Mouse (Mus musculus): ENCODE data around the gene Dcakd. TPM values are rescaled to one million over a fixed set of nuclear protein-coding genes. Genes with fewer than 3 reads are reported as not detected.

Dcakd gene
- polyA plus RNA-seq, 1 experiment, result 24.7 TPM

DNA sequence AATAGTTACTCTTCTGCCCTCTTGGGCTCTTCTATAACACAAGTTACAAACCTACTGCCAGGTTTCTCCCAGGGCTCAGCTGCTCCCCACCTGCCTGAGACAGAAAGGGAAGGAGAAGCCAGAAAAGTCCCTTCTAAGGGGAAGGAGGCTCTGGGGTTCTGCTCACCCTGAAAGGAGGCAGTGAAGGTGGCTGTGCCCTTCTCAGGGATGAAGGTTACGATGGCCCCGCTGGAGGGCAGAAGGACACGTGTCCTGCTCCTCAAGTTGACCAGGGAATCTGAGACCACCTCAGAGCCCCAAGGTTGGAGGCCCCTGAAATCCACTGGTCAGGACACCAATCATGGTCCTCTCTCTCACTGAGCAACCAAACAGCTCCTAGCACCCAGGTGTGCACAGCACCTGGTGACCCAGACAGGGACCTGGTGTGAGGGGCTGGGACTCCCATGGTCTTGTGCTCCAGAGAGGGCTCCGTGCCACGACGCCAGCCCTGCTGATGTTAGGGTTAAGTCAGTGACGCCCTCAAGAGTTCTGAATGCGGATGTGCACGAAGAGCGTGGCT is 42.3 kb upstream of the Dcakd start:
- WGBS, result 95% methylated on average over 10 of the region's 10 CpGs
- Histone ChIP-seq H3K36me3 (ENCODE audit: control insufficient read depth, insufficient read depth, low read length) (peaks cover 31% of the 10 kb centered on the region), H3K4me1 (ENCODE audit: control insufficient read depth, insufficient read depth, insufficient read length) (no peaks in the 10 kb centered on the region), H3K27me3 (ENCODE audit: control insufficient read depth, insufficient read depth, low read length) (no peaks in the 10 kb centered on the region), H3K4me3 (ENCODE audit: extremely low read depth, insufficient read depth, insufficient read length) (no peak overlapping the region), H3K27ac (ENCODE audit: insufficient read depth, low read length) (no peak overlapping the region)
- DNase-seq (ENCODE audit: low read depth in 1 of 2, low spot score in 2 of 2), result no peak
- TF ChIP-seq CTCF (IDR thresholded peaks at IDR 0.05; ENCODE audit: extremely low read depth, insufficient read depth, insufficient read length, insufficient replicate concordance), result no peak
- no peak for TF ChIP-seq POLR2A (IDR thresholded peaks at IDR 0.05; ENCODE audit: low read depth, low read length)

DNA sequence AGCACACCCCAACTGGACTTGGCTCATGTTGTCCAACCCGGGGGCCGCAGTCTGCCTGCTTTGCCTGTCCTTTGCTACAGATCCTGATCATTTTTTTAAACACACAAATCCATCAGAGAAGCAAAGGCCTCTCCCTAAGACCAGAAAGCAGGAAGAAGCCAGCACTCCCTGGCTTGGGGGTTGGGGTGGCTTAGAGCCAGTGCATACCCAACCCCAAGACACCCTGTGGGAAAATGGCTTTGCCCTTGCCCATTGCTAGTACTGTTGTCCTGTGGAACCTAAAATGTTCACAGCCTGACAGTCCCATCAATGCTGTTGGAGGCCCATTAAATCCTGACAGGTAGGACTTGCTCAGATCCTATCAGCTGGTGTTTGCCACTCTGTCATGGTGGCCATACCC is 41.6 kb upstream of the Dcakd start:
- DNase-seq (ENCODE audit: low read depth in 1 of 2, low spot score in 2 of 2), result no peak
- WGBS, result 96% methylated on average over 2 of the region's 2 CpGs
- Histone ChIP-seq H3K36me3 (ENCODE audit: control insufficient read depth, insufficient read depth, low read length) (peaks cover 34% of the 10 kb centered on the region), H3K4me1 (ENCODE audit: control insufficient read depth, insufficient read depth, insufficient read length) (no peaks in the 10 kb centered on the region), H3K27ac (ENCODE audit: insufficient read depth, low read length) (no peak overlapping the region), H3K4me3 (ENCODE audit: extremely low read depth, insufficient read depth, insufficient read length) (no peak overlapping the region), H3K27me3 (ENCODE audit: control insufficient read depth, insufficient read depth, low read length) (no peaks in the 10 kb centered on the region)
- TF ChIP-seq CTCF (IDR thresholded peaks at IDR 0.05; ENCODE audit: extremely low read depth, insufficient read depth, insufficient read length, insufficient replicate concordance) (no peak), POLR2A (IDR thresholded peaks at IDR 0.05; ENCODE audit: low read depth, low read length) (no peak)

GRCm38 (mm10) chr11:103068884-103069283 is 40.8 kb upstream of the Dcakd start:
- no peak for DNase-seq (ENCODE audit: low read depth in 1 of 2, low spot score in 2 of 2)
- WGBS, result 83% methylated on average over 11 of the region's 11 CpGs
- Histone ChIP-seq H3K27me3 (ENCODE audit: control insufficient read depth, insufficient read depth, low read length) (no peaks in the 10 kb centered on the region), H3K27ac (ENCODE audit: insufficient read depth, low read length) (no peak overlapping the region), H3K4me1 (ENCODE audit: control insufficient read depth, insufficient read depth, insufficient read length) (no peaks in the 10 kb centered on the region), H3K4me3 (ENCODE audit: extremely low read depth, insufficient read depth, insufficient read length) (no peak overlapping the region), H3K36me3 (ENCODE audit: control insufficient read depth, insufficient read depth, low read length) (peaks cover 42% of the 10 kb centered on the region)
- TF ChIP-seq POLR2A (IDR thresholded peaks at IDR 0.05; ENCODE audit: low read depth, low read length) (no peak), CTCF (IDR thresholded peaks at IDR 0.05; ENCODE audit: extremely low read depth, insufficient read depth, insufficient read length, insufficient replicate concordance) (no peak)

- Histone ChIP-seq H3K4me3 (ENCODE audit: extremely low read depth, insufficient read depth, insufficient read length) (no peak overlapping the region), H3K27ac (ENCODE audit: insufficient read depth, low read length) (no peak overlapping the region), H3K27me3 (ENCODE audit: control insufficient read depth, insufficient read depth, low read length) (no peaks in the 10 kb centered on the region), H3K4me1 (ENCODE audit: control insufficient read depth, insufficient read depth, insufficient read length) (no peaks in the 10 kb centered on the region), H3K36me3 (ENCODE audit: control insufficient read depth, insufficient read depth, low read length) (peaks cover 48% of the 10 kb centered on the region)
- no peak for TF ChIP-seq CTCF (IDR thresholded peaks at IDR 0.05; ENCODE audit: extremely low read depth, insufficient read depth, insufficient read length, insufficient replicate concordance)
- no peak for TF ChIP-seq POLR2A (IDR thresholded peaks at IDR 0.05; ENCODE audit: low read depth, low read length)
- DNase-seq (ENCODE audit: low read depth in 1 of 2, low spot score in 2 of 2), result no peak
- WGBS, result 62% methylated on average over 4 of the region's 4 CpGs
Measured at GRCm38 (mm10) chr11:103068272-103068671, 40.1 kb upstream of the Dcakd start.

DNA sequence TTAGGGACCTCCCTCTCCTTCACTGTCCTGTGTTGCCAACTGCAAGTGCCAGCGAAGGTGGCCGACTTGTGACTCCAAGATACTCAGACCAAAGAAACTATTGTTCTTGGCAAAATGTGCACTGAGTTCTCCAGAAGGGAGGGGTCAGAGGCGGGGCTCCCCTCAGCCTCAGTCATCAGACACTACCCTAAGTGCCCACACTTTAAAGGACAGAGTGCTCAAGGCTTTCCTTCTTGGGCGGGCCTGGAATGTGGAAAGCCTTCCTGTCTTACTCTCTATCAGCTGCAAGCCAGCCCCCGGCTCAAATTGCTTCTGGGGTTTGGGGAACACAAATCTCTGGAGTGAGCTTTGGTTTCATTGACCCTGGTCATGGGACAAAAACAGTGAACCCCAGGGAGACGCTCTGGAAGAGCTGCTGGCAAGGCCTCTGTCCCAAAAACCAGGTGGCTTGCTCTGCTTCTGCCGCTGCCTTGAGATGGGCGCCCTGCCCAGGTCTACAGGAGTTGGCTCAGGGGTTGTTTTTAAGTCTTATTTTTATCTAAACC is 39.4 kb upstream of the Dcakd start:
- Histone ChIP-seq H3K36me3 (ENCODE audit: control insufficient read depth, insufficient read depth, low read length) (peaks cover 52% of the 10 kb centered on the region), H3K4me3 (ENCODE audit: extremely low read depth, insufficient read depth, insufficient read length) (no peak overlapping the region), H3K27ac (ENCODE audit: insufficient read depth, low read length) (no peak overlapping the region), H3K4me1 (ENCODE audit: control insufficient read depth, insufficient read depth, insufficient read length) (no peaks in the 10 kb centered on the region), H3K27me3 (ENCODE audit: control insufficient read depth, insufficient read depth, low read length) (no peaks in the 10 kb centered on the region)
- WGBS, result 74% methylated on average over 8 of the region's 8 CpGs
- no peak for DNase-seq (ENCODE audit: low read depth in 1 of 2, low spot score in 2 of 2)
- TF ChIP-seq POLR2A (IDR thresholded peaks at IDR 0.05; ENCODE audit: low read depth, low read length) (no peak), CTCF (IDR thresholded peaks at IDR 0.05; ENCODE audit: extremely low read depth, insufficient read depth, insufficient read length, insufficient replicate concordance) (no peak)

DNA sequence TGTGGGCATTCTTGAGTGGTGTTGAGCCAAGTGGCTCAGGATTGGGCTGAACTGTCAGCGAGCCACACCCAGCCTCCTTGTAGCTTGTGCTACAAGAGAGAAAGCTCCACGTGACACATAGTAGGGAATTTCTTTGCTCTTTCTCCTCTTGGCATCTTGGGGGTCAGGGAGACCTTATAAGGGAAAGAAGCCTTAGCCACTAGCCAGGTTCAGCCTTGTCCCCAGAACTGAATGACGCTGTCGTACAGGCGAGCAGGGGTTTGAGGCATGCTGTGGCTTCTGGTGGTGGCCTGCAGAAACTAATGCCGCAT is 38.9 kb upstream of the Dcakd start:
- H3K27ac ChIP-seq (ENCODE audit: insufficient read depth, low read length), result no peak overlapping the region
- H3K27me3 ChIP-seq (ENCODE audit: control insufficient read depth, insufficient read depth, low read length), result no peaks in the 10 kb centered on the region
- H3K36me3 ChIP-seq (ENCODE audit: control insufficient read depth, insufficient read depth, low read length), result peaks cover 52% of the 10 kb centered on the region
- H3K4me3 ChIP-seq (ENCODE audit: extremely low read depth, insufficient read depth, insufficient read length), result no peak overlapping the region
- no peak for DNase-seq (ENCODE audit: low read depth in 1 of 2, low spot score in 2 of 2)
- TF ChIP-seq CTCF (IDR thresholded peaks at IDR 0.05; ENCODE audit: extremely low read depth, insufficient read depth, insufficient read length, insufficient replicate concordance) (no peak), POLR2A (IDR thresholded peaks at IDR 0.05; ENCODE audit: low read depth, low read length) (no peak)
- no peaks in the 10 kb centered on the region for H3K4me1 ChIP-seq (ENCODE audit: control insufficient read depth, insufficient read depth, insufficient read length)
- WGBS, result 94% methylated on average over 6 of the region's 6 CpGs

GRCm38 (mm10) chr11:103066191-103067050 is 38.3 kb upstream of the Dcakd start:
- Histone ChIP-seq H3K27ac (ENCODE audit: insufficient read depth, low read length) (no peak overlapping the region), H3K36me3 (ENCODE audit: control insufficient read depth, insufficient read depth, low read length) (peaks cover 56% of the 10 kb centered on the region), H3K4me1 (ENCODE audit: control insufficient read depth, insufficient read depth, insufficient read length) (no peaks in the 10 kb centered on the region)

More at GRCm38 (mm10) chr11:103066191-103067050, 38.3 kb upstream of the Dcakd start:
- no peak for TF ChIP-seq CTCF (IDR thresholded peaks at IDR 0.05; ENCODE audit: extremely low read depth, insufficient read depth, insufficient read length, insufficient replicate concordance)
- TF ChIP-seq POLR2A (IDR thresholded peaks at IDR 0.05; ENCODE audit: low read depth, low read length), result no peak
- no peak for DNase-seq (ENCODE audit: low read depth in 1 of 2, low spot score in 2 of 2)
- Histone ChIP-seq H3K4me3 (ENCODE audit: extremely low read depth, insufficient read depth, insufficient read length) (no peak overlapping the region), H3K27me3 (ENCODE audit: control insufficient read depth, insufficient read depth, low read length) (no peaks in the 10 kb centered on the region)
- WGBS, result 92% methylated on average over 14 of the region's 14 CpGs
